Mouse (Mus musculus): ENCODE measurements around the gene Dlec1.

DNA sequence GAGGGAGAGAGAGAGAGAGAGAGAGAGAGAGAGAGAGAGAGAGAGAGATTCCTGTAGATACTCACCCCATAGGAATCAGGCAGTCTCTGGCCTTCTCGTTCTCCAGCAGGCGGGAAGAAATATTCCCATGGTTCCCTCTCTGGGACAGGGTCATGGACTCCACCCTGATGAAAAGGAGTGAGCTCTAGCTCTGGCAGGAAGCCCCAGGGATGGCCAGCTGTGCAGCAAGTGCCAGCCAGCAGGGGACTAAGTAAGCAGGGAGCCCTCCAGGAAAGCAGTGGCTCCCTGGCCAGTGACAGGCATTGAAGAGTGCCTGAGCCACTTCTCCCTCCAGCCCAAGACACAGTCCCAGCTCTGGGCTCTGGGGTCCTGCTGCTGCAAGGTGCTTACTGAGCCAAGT lies 49.5 kb downstream of the Dlec1 start:
- TF ChIP-seq CTCF (IDR thresholded peaks at IDR 0.05) (no peak), EP300 (IDR thresholded peaks at IDR 0.05) (no peak)

Data from lung, postnatal 0 days (tissue).